Mouse (Mus musculus): ENCODE data around the gene Tnnt2.

The Tnnt2 gene

GRCm38 (mm10) chr1:135818481-135819086 is 17.6 kb upstream of the Tnnt2 start, which contains the start of gene Lad1:
TSS of gene Lad1 (plus strand) at chr1:135818598.
- DNase-seq (ENCODE audit: low read depth, low spot score): no peak

GRCm38 (mm10) chr1:135820071-135820470 is 16.1 kb upstream of the Tnnt2 start:
- DNase-seq (ENCODE audit: low read depth, low spot score): peak; percentile 42

GRCm38 (mm10) chr1:135820736-135821364 is 15.3 kb upstream of the Tnnt2 start:
- no peak for DNase-seq (ENCODE audit: low read depth, low spot score)

GRCm38 (mm10) chr1:135821780-135822179 is 14.4 kb upstream of the Tnnt2 start:
- DNase-seq (ENCODE audit: low read depth, low spot score): no peak

GRCm38 (mm10) chr1:135828918-135829317 is 7.2 kb upstream of the Tnnt2 start:
- DNase-seq (ENCODE audit: low read depth, low spot score): peak; percentile 80

- no peak for DNase-seq (ENCODE audit: low read depth, low spot score)
These were observed 1.8 kb upstream of the Tnnt2 start for GRCm38 (mm10) chr1:135834206-135834859.

GRCm38 (mm10) chr1:135834983-135835382 is 1.2 kb upstream of the Tnnt2 start:
- DNase-seq (ENCODE audit: low read depth, low spot score): no peak

- DNase-seq (ENCODE audit: low read depth, low spot score): no peak
These were observed 2.5 kb downstream of the Tnnt2 start for GRCm38 (mm10) chr1:135838626-135839025.

GRCm38 (mm10) chr1:135839065-135839464 is 2.9 kb downstream of the Tnnt2 start:
- no peak for DNase-seq (ENCODE audit: low read depth, low spot score)

GRCm38 (mm10) chr1:135840675-135841395 is 4.7 kb downstream of the Tnnt2 start:
- no peak for DNase-seq (ENCODE audit: low read depth, low spot score)

GRCm38 (mm10) chr1:135843519-135844262 is 7.5 kb downstream of the Tnnt2 start:
- DNase-seq (ENCODE audit: low read depth, low spot score): no peak

- DNase-seq (ENCODE audit: low read depth, low spot score): no peak
These were observed 8.3 kb downstream of the Tnnt2 start for GRCm38 (mm10) chr1:135844481-135844880.

- DNase-seq (ENCODE audit: low read depth, low spot score): no peak
These were observed 10.5 kb downstream of the Tnnt2 start for GRCm38 (mm10) chr1:135846632-135847031.

- peak; percentile 81 for DNase-seq (ENCODE audit: low read depth, low spot score)
These were observed 11.0 kb downstream of the Tnnt2 start for GRCm38 (mm10) chr1:135847139-135847562.

- DNase-seq (ENCODE audit: low read depth, low spot score): no peak
These were observed 11.6 kb downstream of the Tnnt2 start for GRCm38 (mm10) chr1:135847611-135848351.

GRCm38 (mm10) chr1:135850722-135851512 is 14.8 kb downstream of the Tnnt2 start:
- DNase-seq (ENCODE audit: low read depth, low spot score): peak; percentile 42

GRCm38 (mm10) chr1:135852044-135852756 is 16.0 kb downstream of the Tnnt2 start:
- DNase-seq (ENCODE audit: low read depth, low spot score): no peak

- no peak for DNase-seq (ENCODE audit: low read depth, low spot score)
These were observed 17.0 kb downstream of the Tnnt2 start for GRCm38 (mm10) chr1:135853200-135853599.
